Mouse (Mus musculus) layer of hippocampus, postnatal 25 days (tissue): ENCODE data around the gene Hint3. TPM values are rescaled to one million over a fixed set of nuclear protein-coding genes. Genes with fewer than 3 reads are reported as not detected.
"Not testable (repeated sequence)": the region's sequence is repeated elsewhere in the genome, so short reads cannot be mapped to it uniquely, and the experiment has no call there.

Experiments used
- DNase-seq, 2 experiments: peaks; one replicate each; pipeline ENCODE4 v3.0.0; 2022; ENCODE audit warnings: mixed read lengths in 2 of 2, low spot score in 1 of 2; ENCODE audit errors: extremely low spot score in 1 of 2
- total RNA-seq, 2 experiments: library from RNA; stranded (reverse); gene quantifications; 2 replicates each; pipeline ENCODE4 v1.2.3; 2021

The Hint3 gene
- 10 to 100 TPM; 36.2 to 37.1 TPM for total RNA-seq

DNA sequence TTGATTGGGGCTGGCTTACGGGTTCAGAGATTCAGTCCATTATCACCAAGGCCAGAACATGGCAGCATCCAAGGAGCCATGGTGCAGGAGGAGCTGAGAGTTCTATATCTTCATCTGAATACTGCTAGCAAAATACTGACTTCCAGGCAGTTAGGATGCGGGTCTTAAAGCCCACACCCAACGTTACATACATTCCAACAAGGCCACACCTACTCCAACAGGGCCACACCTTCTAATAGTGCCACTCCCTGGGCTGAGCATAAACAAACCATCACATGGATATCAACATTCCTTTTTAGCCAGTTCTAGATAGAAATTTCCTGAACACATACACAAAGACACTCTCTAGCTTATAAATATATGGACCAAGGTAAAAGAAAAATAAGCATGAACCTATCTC lies at the start of gene Hint3:
TSS of gene Hint3 (minus strand) at position 120 of the 400 bp plus-strand sequence.
- no peak for DNase-seq

DNA sequence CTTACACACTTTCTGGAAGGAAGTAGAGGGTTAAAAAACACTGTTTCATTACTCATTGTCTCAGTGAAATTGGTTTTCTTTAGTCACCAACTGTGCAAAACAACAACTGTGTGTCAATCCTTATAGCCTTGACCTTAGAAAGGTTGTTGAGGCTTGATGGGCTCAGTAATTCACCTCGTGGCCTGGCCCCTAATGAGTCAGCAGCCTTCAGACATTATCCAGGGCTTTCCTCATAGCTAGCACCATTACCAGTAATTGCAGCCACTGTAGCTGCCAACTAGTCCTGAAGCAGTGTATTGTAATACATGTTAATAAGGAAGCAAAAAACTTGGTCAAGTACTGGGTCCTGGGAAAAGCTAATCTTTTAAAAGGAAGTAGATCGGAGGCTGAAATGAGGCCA lies 48.6 kb upstream of the Hint3 start:
- no peak for DNase-seq

DNA sequence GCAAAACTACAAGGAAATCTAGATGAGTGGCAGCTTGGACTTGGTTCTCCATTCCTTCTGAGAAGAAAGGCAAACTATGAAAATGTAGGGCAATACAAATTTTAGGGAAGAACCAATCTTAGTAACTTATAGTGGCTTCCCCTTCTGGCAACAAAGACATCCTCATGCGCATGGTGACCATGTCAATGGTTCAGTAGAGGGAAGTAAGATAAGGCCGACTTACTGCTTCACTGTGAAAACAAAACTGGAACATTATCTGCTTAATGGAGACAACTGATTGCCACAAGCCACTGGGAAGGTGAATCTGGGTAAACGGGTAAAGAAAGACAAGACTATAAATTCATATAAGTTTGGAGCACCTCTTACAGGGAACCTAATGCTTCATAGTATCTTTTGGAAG lies 45.4 kb upstream of the Hint3 start:
- DNase-seq = no peak

DNA sequence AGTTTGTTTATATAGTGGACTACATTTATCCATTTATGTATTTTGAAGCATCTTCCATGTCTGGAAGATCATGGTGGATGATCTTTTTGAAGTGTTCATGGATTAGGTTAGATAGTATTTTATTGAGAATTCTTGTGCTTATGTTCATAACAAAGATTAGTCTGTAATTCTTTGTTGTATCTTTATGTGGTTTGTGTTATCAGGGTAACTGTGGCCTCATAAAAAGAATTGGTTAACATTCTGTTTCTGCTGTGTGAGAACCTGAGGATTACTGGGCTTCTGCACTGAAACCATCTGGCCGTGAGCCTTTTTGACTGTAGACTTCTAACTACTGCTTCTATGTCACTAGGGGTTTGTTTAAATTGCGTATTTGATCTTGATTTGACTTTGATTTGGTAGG lies 37.1 kb upstream of the Hint3 start:
- DNase-seq = no peak

DNA sequence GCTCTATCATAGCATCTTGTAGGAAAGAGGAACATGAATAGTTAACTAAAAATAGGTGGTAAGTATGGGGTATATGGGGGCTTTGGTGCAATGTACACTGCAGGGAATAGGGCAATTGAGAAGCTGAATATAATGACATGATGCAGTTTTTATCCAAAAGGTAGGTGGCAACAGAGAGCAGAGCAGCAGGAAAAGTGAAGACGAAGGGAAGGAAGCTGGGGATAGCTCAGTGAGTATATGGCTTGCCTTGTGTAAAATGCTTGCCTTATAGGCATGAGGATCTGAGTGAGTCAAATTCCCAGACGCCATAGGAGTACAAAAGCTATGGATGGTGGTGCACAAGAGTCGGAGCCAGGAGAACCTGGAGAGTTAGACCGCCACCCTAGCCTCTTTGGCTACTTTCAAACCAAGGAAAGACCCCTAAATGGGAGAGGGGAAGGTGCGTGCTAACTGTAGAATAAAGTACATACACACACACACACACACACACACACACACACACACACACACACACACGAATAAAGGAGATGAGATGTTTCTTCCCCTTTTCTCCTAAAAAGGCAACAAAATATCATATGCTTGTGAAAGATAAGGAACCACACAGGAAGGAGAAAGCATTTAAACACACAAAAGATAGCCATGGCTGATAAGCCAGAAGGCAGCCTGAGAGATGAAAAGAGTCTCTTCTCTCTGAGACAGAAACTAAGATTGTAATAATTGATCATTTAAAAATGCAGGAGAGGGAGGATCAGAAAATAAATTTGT lies 31.3 kb upstream of the Hint3 start:
- no peak for DNase-seq

DNA sequence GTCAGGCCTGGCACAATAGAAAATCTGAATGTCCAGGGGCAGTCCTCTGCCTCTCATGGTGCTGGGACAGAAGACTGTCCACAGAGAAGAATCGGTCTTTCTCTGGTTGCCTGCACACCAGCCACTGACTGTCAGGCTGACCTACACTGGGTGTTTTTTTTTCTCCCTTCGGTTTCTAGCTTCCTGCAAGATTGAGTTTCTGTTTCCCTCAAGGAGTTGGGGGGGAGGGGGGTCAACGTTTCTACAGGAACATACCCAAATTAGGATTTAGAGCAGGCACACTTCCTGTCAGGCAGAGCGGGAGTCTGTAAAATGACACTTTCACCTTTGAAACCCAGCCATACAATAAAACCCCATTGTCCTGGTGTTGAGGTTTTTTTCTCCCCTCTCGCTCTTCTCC lies 26.2 kb upstream of the Hint3 start:
- DNase-seq = no peak

DNA sequence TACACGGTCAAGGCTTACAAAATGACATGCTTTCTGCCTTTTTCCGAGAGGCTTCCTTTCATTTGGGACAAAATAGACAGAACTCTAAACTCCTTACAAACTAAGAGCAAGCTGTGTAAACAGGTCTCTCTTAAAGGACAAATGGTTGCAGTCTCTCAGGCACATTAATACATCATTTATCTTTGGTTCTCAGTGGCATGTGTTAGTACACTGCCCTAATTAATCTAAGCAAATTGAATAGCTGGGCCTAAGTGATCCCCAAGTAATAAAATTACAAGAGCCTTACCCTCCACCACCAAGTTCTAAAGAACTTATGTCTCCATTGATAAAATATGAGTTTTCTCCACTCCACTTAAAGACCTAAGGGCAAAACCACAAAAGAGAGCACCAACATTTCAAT lies 18.2 kb upstream of the Hint3 start:
- DNase-seq = no peak

DNA sequence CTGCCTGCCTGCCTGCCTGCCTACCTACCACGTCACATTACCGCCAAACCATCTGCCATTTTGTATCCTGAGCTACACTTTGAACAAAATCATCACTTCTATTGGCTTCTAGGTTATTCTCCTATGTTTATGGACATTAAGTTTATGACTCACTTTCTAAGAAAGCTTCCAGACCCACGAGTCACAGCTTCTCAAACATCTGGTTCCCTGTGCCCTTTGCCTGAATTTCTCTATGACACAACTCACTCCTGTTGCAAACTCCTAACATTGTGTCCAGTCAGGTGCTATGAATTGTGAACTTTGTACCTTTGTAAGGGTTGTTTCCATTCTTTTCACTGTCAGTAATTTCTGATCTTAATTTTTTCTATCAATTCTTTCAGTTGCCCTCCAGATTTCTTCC lies 8.8 kb upstream of the Hint3 start:
- no peak for DNase-seq

DNA sequence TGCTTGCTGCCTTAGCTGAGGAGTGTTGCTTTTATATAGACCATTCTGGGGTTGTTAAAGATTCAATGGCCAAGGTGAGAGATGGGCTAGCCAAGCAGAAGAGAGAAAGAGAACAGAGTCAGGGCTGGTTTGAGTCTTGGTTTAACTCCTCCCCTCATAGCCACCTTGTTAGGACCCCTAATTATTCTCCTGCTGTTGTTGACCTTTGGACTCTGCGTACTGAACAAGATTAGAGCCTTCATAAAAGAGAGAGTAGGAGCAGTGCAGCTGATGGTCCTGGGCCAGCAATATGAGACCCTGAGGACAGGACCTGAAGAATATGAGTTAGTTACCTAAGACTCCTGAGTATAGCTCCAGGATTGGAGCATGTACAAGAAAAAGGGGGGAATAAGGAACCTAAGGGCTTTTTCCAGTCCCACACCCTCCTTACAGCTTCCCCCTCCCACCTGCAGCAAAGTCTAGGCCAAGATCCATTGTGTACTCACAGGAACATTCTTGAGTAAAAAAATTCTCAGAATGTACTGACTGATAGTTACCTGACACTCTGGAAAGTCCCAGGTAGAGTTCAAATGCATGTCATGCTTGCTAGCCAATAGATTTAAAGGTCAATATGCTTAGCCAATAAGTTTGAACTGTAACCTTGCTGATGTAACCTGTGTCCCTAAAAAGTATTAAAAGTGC lies 7.2 kb upstream of the Hint3 start:
- not testable (repeated sequence) for DNase-seq

DNA sequence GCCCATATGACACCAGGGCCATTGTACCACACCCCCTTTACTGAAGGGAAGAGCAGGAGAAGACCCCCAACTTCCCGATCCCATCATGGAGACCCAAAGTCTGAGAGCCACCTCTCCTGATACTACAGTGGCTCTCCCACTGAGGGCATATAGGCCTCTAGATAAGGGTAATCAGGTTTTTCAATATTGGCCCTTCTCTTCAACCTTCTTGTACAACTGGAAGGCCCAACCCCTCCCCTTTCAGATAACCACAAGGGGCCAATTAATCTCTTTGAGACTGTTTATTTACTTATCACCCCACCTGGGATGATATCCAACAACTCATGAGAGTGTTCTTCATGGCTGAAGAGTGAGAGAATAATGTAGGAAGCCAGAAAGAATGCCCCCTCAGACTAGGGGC lies 3.3 kb upstream of the Hint3 start:
- no peak for DNase-seq

DNA sequence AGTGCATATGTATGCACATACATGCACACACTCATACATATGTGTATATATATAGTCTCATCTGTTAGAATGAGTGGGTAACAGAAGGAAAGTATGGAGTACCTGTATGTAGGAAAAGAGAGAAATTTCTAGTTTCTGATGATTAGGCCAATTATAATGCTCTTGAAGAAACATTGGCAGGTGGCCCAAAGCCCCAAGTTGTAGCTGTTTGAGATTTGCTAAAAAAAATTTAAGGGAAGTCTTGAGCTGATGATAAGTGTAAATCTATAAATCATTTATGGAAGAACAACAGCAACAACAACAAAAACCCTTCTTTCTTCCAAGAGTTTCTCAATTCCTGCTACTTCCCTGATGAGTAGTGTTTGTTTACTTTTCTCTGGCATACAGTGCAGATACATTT lies 545 bp upstream of the Hint3 start:
- DNase-seq = no peak

DNA sequence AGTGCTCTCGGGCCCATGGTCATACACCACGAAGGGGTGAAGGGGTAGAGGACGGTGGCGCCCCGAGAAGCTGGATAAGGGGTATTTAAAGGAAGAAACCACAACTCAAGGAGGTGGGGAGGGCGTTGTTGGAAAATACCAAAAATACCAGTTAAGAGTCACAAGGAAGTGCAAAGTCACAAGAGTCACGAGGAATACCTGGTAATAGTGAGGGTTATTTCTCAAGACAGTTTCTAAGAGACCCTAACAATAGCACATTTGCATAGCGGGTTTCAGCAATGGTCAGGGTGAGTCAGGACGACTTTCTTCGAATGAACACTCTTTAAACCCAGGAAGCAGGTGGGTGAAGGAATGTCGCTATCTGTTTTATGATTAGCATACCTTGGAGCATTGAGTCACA lies 988 bp downstream of the Hint3 start:
- not testable (repeated sequence) for DNase-seq

DNA sequence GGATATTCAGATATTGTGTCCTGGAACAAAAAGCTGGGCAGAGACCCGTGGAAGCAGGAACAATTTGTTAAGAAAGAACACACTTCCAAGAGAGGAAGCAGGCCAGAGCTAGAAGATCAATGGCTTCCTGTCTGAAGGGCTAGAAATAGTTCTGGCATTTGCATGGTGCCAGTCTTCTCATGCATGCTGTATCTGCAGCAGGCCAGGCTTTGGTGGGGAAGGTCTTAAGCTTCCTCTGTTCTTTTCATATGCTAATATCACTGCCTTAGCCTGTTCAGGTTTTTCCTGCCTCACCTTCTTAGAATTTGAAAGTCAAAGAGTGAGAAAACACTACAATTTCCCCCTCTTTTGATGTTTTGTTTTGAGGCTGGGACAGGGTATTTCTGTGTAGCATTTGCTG lies 1.9 kb downstream of the Hint3 start:
- DNase-seq = no peak

DNA sequence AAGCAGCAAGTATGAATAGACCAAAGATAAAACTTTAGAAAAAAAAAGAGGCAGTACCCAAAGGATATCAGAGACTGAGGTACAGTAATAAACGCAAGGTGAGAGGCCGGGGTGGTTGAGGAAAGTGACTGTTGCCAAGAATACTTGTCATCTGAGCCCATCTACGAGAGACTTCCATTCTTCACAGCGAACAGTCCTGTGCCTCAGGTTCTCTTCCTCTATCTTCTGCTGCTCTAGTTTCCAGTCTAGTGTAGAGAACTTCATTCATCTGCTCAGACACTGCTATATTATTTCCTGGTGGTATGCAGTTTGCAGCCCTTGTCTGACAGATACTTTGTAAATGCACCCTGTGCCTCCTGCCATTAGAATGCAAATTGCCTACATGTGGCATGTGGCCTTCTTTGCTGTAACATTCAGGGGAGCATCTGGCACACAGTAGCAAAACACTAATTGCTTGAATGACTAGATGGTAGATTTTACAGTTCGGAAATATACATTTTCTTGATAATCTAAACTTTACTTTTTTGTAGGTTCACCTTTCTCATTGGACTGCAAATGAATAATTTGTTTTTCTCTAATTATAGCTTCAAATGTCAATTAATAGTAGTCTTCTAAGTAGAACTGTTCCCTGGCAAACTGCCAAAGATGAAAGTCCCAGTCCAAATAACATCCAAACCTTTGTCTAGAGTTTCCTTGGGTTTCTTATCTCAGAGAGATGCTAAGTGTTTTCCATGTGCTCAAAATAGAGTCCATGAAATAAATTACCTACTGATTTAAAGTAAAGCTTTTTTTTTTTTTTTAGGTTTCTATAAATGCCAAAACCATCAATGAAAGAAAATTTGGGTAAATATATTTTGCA lies 5.0 kb downstream of the Hint3 start:
- no peak for DNase-seq

DNA sequence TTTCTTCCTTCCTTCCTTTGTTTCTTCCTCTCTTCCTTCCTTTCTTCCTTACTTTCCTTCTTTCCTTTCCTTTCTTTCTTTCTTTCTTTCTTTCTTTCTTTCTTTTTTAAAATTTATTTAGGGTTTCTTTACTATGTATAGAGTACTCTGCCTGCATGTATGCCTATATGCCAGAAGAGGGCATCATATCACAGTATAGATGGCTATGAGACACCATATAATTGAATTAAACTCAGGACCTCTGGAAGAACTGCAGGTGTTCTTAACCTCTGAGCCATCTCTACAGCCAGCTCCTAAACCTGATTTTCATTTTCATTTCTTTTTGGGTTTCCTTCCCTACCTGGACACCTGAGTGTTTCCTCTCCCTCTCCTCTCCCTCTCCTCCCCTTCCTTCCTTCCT lies 6.5 kb downstream of the Hint3 start:
- DNase-seq = no peak

DNA sequence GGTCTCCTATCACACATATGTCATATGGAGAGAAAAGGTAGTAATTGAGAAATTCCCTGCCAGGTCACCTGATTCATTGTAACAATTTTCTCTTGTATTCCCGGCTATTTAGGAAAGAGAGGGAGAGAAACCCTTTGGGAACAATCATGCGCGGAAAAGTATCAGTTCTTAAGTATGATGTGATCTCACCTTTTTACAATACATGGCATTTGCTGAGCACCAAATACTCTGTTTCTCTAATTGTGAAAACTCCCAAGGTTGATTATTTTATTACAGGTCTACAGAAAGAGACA lies 10.6 kb downstream of the Hint3 start:
- no peak for DNase-seq

DNA sequence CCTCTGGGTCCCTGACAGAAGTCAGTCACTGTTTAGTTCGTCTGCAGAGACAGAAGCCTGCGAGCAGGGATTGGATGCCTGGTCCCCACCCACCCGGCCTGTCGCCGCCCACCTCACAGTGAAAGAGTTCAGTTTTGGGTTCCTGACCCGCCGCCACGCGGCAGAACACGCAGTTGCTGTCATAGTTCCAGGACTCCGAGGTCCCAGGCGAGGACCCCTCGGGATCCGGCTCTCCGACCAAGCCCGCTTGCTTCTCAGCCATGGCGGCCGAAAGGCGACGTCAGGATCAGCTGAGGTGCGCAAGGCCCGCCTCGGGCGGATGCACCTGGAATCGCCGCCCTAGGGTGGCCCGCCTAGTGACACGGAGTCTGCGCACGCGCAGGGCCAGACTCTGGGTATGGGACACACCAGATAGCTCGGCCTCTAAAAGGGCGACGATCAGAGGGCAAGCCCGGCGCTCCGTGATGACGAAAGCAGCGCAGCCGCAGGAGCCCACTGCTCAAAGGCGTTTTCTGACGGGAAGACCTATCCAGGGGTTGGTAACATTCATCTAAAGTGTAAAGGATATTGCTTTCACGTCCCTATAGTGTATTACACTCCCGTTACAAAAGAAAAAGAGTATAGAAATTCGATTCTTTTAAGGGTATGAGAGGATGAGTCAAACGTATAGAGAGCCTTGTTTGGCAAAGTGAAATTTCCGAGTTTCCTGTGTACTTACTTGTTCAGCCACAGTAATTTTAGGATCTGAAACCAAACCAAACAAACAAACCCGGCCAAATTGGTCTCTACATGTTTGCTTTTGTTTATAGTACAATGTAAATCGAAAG lies 11.1 kb downstream of the Hint3 start:
- peak; percentile 98 for DNase-seq

DNA sequence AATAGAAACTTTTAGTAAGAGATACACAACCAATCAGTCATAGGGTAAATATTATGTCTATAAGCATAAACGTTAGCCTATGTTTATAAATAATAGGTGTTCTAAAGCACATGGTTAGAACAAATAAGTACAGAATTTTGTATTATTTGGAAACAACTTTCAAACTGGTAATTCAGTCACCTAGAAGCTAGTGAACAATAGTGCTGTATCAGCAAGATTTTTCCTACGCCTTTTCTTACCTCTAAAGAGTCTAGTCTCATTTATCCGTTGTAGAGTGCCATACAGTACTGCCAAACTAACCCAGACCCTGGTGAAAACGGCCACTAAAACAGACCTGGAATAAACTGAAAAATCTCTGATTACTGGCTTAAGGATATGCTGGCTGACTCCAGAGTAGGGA lies 16.4 kb downstream of the Hint3 start:
- no peak for DNase-seq

DNA sequence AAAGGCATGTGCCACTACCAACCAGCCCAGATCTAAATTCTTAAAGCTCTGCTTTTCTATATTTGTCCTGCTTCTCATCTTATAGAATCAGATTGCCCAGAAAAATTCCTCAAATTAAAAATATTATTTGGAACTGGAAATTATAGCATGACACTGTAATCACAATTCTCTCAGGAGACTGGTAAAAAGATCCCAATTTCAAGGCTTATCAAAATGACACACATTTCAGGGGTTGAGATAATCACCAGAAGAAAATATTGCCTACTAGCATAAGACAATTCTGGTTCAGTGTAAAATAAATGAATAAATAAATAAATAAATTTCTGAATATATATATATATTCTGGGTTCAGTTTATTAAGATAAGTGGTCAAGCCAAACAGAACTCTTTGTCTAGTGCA lies 19.8 kb downstream of the Hint3 start:
- no peak for DNase-seq

DNA sequence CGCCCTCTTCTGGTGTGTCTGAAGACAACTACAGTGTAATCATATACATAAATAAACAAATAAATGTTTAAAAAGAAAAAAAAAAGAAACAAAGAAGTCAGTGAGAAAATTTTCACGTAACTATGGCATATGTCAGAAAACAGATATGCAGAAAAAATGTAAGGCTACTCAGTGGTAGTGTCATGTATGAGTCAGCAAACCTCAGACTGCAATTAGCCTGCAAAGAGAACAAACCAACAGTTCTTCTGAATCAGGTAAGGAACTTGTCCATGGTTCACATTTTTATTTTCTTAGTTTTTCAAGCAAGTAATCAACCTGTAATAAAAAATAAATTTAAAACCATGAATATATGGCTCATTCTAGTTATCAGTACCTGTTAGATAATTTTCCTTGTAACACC lies 21.3 kb downstream of the Hint3 start:
- no peak for DNase-seq

DNA sequence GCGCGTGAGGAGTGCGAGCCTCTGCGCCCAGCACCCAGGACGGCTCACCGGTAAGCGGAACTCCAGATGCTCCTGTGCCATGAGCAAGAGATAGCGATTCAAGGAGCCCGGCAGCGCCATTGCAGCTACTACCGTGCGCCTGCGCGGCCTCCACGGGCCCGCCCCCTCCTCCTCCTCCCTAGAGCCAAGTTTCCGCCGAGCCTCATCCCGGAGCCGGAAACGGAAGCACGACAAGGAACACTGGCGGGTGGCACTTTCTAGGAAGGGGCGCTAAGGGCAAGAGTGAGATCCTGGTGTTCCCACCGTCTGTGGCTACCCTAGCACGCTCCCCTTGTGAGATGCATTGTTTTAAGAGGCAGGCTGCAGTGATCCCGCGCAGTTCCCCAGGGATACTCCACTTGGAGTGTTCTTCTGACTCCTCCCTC lies 28.9 kb downstream of the Hint3 start, which contains the start of gene Trmt11:
TSS of gene Trmt11 (minus strand) at position 208 of the 425 bp plus-strand sequence.
- peak; percentile 76 to 83 for DNase-seq
